Mouse (Mus musculus) gastrocnemius, adult 18-20 months (tissue): ENCODE data around the gene Tbrg1. TPM values are rescaled to one million over a fixed set of nuclear protein-coding genes. Genes with fewer than 3 reads are reported as not detected.

Experiments
- DNase-seq: peaks from one replicate; pipeline ENCODE4 v3.0.0; 2021; ENCODE audit warnings: low spot score
- total RNA-seq, 2 experiments: library from RNA; stranded (reverse); gene quantifications; 2 replicates each; pipeline ENCODE4 v1.2.3; 2021

Gene Tbrg1
- total RNA-seq, 2 experiments from 2014 or later: 30.6 to 33.3 TPM

GRCm38 (mm10) chr9:37632305-37632704, 24.8 kb downstream of the Tbrg1 start:
- no peak for DNase-seq

GRCm38 (mm10) chr9:37629941-37630340, 27.2 kb downstream of the Tbrg1 start:
- DNase-seq: no peak

- no peak for DNase-seq
These were observed 28.5 kb downstream of the Tbrg1 start for GRCm38 (mm10) chr9:37628581-37628980.

- DNase-seq: no peak
These were observed 29.8 kb downstream of the Tbrg1 start for GRCm38 (mm10) chr9:37627263-37627662.

- DNase-seq: no peak
These were observed 31.0 kb downstream of the Tbrg1 start for GRCm38 (mm10) chr9:37626103-37626567.

- DNase-seq: peak; percentile 1
These were observed 31.5 kb downstream of the Tbrg1 start for GRCm38 (mm10) chr9:37625641-37626040.

- DNase-seq: no peak
These were observed 32.0 kb downstream of the Tbrg1 start for GRCm38 (mm10) chr9:37625129-37625528.

GRCm38 (mm10) chr9:37624502-37624901, 32.6 kb downstream of the Tbrg1 start:
- no peak for DNase-seq

- DNase-seq: no peak
These were observed 33.1 kb downstream of the Tbrg1 start for GRCm38 (mm10) chr9:37623981-37624380.

- no peak for DNase-seq
These were observed 35.8 kb downstream of the Tbrg1 start for GRCm38 (mm10) chr9:37621290-37621689.

- peak; percentile 17 for DNase-seq
These were observed 40.3 kb downstream of the Tbrg1 start for GRCm38 (mm10) chr9:37616770-37617169.

GRCm38 (mm10) chr9:37615220-37615619, 41.9 kb downstream of the Tbrg1 start:
- DNase-seq: no peak

GRCm38 (mm10) chr9:37614316-37614715, 42.8 kb downstream of the Tbrg1 start:
- no peak for DNase-seq

- no peak for DNase-seq
These were observed 43.2 kb downstream of the Tbrg1 start for GRCm38 (mm10) chr9:37613911-37614280.

GRCm38 (mm10) chr9:37613182-37613910, 43.8 kb downstream of the Tbrg1 start, which contains the start of gene Spa17:
Spa17 (minus strand) TSS chr9:37613722.
- DNase-seq: peak; percentile 84

GRCm38 (mm10) chr9:37609558-37609957, 47.6 kb downstream of the Tbrg1 start:
- no peak for DNase-seq

GRCm38 (mm10) chr9:37605089-37605488, 52.0 kb downstream of the Tbrg1 start:
- DNase-seq: no peak

- no peak for DNase-seq
These were observed 56.4 kb downstream of the Tbrg1 start for GRCm38 (mm10) chr9:37600538-37601205.

Other genes starting within 250 kb of the Tbrg1 start
- not detected for gene Robo3, start 224.1 kb downstream of the Tbrg1 start, total RNA-seq
- 1 to 10 TPM; 3.2 to 5.5 TPM for gene Msantd2, start 168.0 kb downstream of the Tbrg1 start, total RNA-seq
- 10 to 100 TPM; 17.9 to 18.5 TPM for gene Esam, start 129.2 kb downstream of the Tbrg1 start, total RNA-seq
- gene Vsig2, start 118.1 kb downstream of the Tbrg1 start, total RNA-seq: under 1 TPM; 0.55 to 0.85 TPM
- under 1 TPM; 0.34 to 0.57 TPM for gene Nrgn, start 104.4 kb downstream of the Tbrg1 start, total RNA-seq
- gene Siae, start 101.6 kb downstream of the Tbrg1 start, total RNA-seq: 1 to 10 TPM; 3.3 to 4.0 TPM
- gene Spa17, start 43.6 kb downstream of the Tbrg1 start, total RNA-seq: 1 to 10 TPM; 2.8 to 3.5 TPM
- gene Panx3, start 11.9 kb upstream of the Tbrg1 start, total RNA-seq: not detected
- not detected for gene Olfr160, start 58.9 kb upstream of the Tbrg1 start, total RNA-seq
- gene Olfr874, start 87.8 kb upstream of the Tbrg1 start, total RNA-seq: not detected
- gene Olfr875, start 114.5 kb upstream of the Tbrg1 start, total RNA-seq: not detected
- not detected for gene Olfr876, start 145.7 kb upstream of the Tbrg1 start, total RNA-seq
- gene Olfr877, start 197.0 kb upstream of the Tbrg1 start, total RNA-seq: not detected
- not detected for gene Olfr145, start 239.4 kb upstream of the Tbrg1 start, total RNA-seq